Mouse (Mus musculus) embryonic facial prominence, embryonic 14.5 days (tissue): Measurements from ENCODE around the gene Nrarp. TPM values are rescaled to one million over a fixed set of nuclear protein-coding genes. Genes with fewer than 3 reads are reported as not detected.

Source experiments
- ATAC-seq: fragments of 200-750 bp; cut with Nextera tagmentation; 2 replicates; pipeline ENCODE4 v1.8.0; 2017; ENCODE audit warnings: low read depth, moderate number of reproducible peaks, moderate TSS enrichment
- DNase-seq: peaks from one replicate; pipeline ENCODE4 v3.0.0-alpha.2; 2015; ENCODE audit warnings: low spot score
- H3K27ac ChIP-seq: fragments of 300-500 bp; sonication (generic); replicated peaks from 2 replicates; pipeline ENCODE4 v1.5.1; 2014; ENCODE audit warnings: low read depth, mild to moderate bottlenecking, low read length, moderate library complexity
- H3K27me3 ChIP-seq: fragments of 300-500 bp; sonication (generic); replicated peaks from 2 replicates; pipeline ENCODE4 v1.6.1; 2014; ENCODE audit warnings: low read length; ENCODE audit not compliant: control insufficient read depth, insufficient read depth
- H3K36me3 ChIP-seq: fragments of 300-500 bp; sonication (generic); 2 replicates; pipeline ENCODE4 v1.6.1; 2014; ENCODE audit warnings: low read length, mixed read lengths; ENCODE audit not compliant: control insufficient read depth, insufficient read depth
- H3K4me1 ChIP-seq: fragments of 300-500 bp; sonication (generic); 2 replicates; pipeline ENCODE4 v1.6.1; 2014; ENCODE audit warnings: antibody characterized with exemption, low read length; ENCODE audit not compliant: control insufficient read depth, insufficient read depth
- H3K4me2 ChIP-seq: fragments of 300-500 bp; sonication (generic); 2 replicates; pipeline ENCODE4 v1.6.1; 2014; ENCODE audit warnings: low read depth, mild to moderate bottlenecking, low read length, moderate library complexity, mixed read lengths
- H3K4me3 ChIP-seq: fragments of 300-500 bp; sonication (generic); 2 replicates; pipeline ENCODE4 v1.5.1; 2014; ENCODE audit warnings: low read depth, mild to moderate bottlenecking, low read length
- H3K9ac ChIP-seq: fragments of 300-500 bp; sonication (generic); 2 replicates; pipeline ENCODE4 v1.6.1; 2014; ENCODE audit warnings: low read depth, mild to moderate bottlenecking, low read length, moderate library complexity, mixed read lengths
- H3K9me3 ChIP-seq: fragments of 300-500 bp; sonication (generic); 2 replicates; pipeline ENCODE4 v1.6.1; 2016; ENCODE audit warnings: low read length; ENCODE audit not compliant: control insufficient read depth
- WGBS: fragments of 180-500 bp; shearing (Covaris S2); extraction: QIAGEN DNeasy Blood & Tissue Kit; methylation state at CpG from one replicate; pipeline ENCODE4 v1.1.7; 2014; 5-methylcytosine and 5-hydroxymethylcytosine counted together
- polyA plus RNA-seq: library from polyadenylated mRNA; unstranded; fragments of >200 nt; fragmentation: Nextera tagmentation; extraction: Ambion mirVana; gene quantifications from 2 replicates; pipeline ENCODE4 v1.2.1, GENCODE M21; 2014

Gene Nrarp
- polyA plus RNA-seq, 1 experiment from 2014 or later: 16.5 TPM

GRCm38 (mm10) chr2:25211121-25211670, 30.6 kb downstream of the Nrarp start, which contains the start of gene Nelfb:
TSS of gene Nelfb (minus strand) at chr2:25211489.
- H3K36me3 ChIP-seq: peaks cover 26% of the 10 kb centered on the region

GRCm38 (mm10) chr2:25213266-25213865, 32.8 kb downstream of the Nrarp start:
- no peaks in the 10 kb centered on the region for H3K27me3 ChIP-seq
- H3K4me1 ChIP-seq: peaks cover 11% of the 10 kb centered on the region
- ATAC-seq (no peak), DNase-seq (no peak)
- no peak overlapping the region for H3K4me3 ChIP-seq
- no peak overlapping the region for H3K27ac ChIP-seq
- H3K36me3 ChIP-seq: peaks cover 8% of the 10 kb centered on the region; the same call in 1 of the 2 replicates
- H3K9me3 ChIP-seq: no peaks in the 10 kb centered on the region
- no peak overlapping the region for H3K4me2 ChIP-seq
- no peak overlapping the region for H3K9ac ChIP-seq
- 71% methylated on average over 17 of the region's 23 CpGs for WGBS

More at GRCm38 (mm10) chr2:25211121-25211670, 30.6 kb downstream of the Nrarp start, which contains the start of gene Nelfb:
- H3K4me2 ChIP-seq: peak within 1 kb of the TSS; percentile 74
- peaks cover 11% of the 10 kb centered on the region for H3K4me1 ChIP-seq
- ATAC-seq (peak; percentile 97), DNase-seq (peak; percentile 96)
- no peaks in the 10 kb centered on the region for H3K27me3 ChIP-seq
- H3K4me3 ChIP-seq: peak within 1 kb of the TSS; percentile 85
- WGBS: 0% methylated on average over 25 of the region's 44 CpGs
- H3K27ac ChIP-seq: peak within 1 kb of the TSS; percentile 91
- H3K9ac ChIP-seq: peak within 1 kb of the TSS; percentile 88
- H3K9me3 ChIP-seq: no peaks in the 10 kb centered on the region

- H3K4me1 ChIP-seq: peaks cover 11% of the 10 kb centered on the region
- DNase-seq (no peak), ATAC-seq (no peak)
- H3K27me3 ChIP-seq: no peaks in the 10 kb centered on the region
- H3K9me3 ChIP-seq: no peaks in the 10 kb centered on the region
- H3K4me3 ChIP-seq: no peak within 1 kb of the TSS
- no peak within 1 kb of the TSS for H3K9ac ChIP-seq
- H3K4me2 ChIP-seq: no peak within 1 kb of the TSS
- H3K36me3 ChIP-seq: no peaks in the 10 kb centered on the region
- H3K27ac ChIP-seq: no peak within 1 kb of the TSS
- 68% methylated on average over 3 of the region's 3 CpGs for WGBS
These were observed 33.9 kb downstream of the Nrarp start, which contains the start of gene Stpg3 for GRCm38 (mm10) chr2:25214444-25214843. TSS of gene Stpg3 (minus strand) at chr2:25214637.

- no peak overlapping the region for H3K27ac ChIP-seq
- H3K36me3 ChIP-seq: peaks cover 10% of the 10 kb centered on the region
- no peaks in the 10 kb centered on the region for H3K4me1 ChIP-seq
- no peaks in the 10 kb centered on the region for H3K27me3 ChIP-seq
- no peak overlapping the region for H3K4me3 ChIP-seq
- no peak overlapping the region for H3K9ac ChIP-seq
- 51% methylated on average over 2 of the region's 2 CpGs for WGBS
- no peaks in the 10 kb centered on the region for H3K9me3 ChIP-seq
- DNase-seq (no peak), ATAC-seq (no peak)
- no peak overlapping the region for H3K4me2 ChIP-seq
These were observed 37.1 kb downstream of the Nrarp start for GRCm38 (mm10) chr2:25217666-25218065.

- Histone ChIP-seq H3K9ac (no peak within 1 kb of the TSS), H3K27ac (no peak within 1 kb of the TSS), H3K27me3 (no peaks in the 10 kb centered on the region), H3K9me3 (no peaks in the 10 kb centered on the region), H3K4me1 (peaks cover 3% of the 10 kb centered on the region; the same call in 1 of the 2 replicates), H3K4me3 (no peak within 1 kb of the TSS), H3K36me3 (peaks cover 10% of the 10 kb centered on the region), H3K4me2 (no peak within 1 kb of the TSS)
- DNase-seq (no peak), ATAC-seq (no peak)
These were observed 37.9 kb downstream of the Nrarp start, which contains the start of gene Fam166a for GRCm38 (mm10) chr2:25218445-25218844. TSS of gene Fam166a (plus strand) at chr2:25218745.

- ATAC-seq (no peak), DNase-seq (no peak)
- H3K9ac ChIP-seq: no peak overlapping the region
- peaks cover 10% of the 10 kb centered on the region for H3K36me3 ChIP-seq
- H3K9me3 ChIP-seq: no peaks in the 10 kb centered on the region
- H3K4me1 ChIP-seq: peaks cover 11% of the 10 kb centered on the region; the same call in 1 of the 2 replicates
- no peak overlapping the region for H3K4me2 ChIP-seq
- H3K27me3 ChIP-seq: no peaks in the 10 kb centered on the region
- 71% methylated on average over 5 of the region's 5 CpGs for WGBS
- no peak overlapping the region for H3K27ac ChIP-seq
- no peak overlapping the region for H3K4me3 ChIP-seq
These were observed 40.8 kb downstream of the Nrarp start for GRCm38 (mm10) chr2:25221331-25221772.

DNA sequence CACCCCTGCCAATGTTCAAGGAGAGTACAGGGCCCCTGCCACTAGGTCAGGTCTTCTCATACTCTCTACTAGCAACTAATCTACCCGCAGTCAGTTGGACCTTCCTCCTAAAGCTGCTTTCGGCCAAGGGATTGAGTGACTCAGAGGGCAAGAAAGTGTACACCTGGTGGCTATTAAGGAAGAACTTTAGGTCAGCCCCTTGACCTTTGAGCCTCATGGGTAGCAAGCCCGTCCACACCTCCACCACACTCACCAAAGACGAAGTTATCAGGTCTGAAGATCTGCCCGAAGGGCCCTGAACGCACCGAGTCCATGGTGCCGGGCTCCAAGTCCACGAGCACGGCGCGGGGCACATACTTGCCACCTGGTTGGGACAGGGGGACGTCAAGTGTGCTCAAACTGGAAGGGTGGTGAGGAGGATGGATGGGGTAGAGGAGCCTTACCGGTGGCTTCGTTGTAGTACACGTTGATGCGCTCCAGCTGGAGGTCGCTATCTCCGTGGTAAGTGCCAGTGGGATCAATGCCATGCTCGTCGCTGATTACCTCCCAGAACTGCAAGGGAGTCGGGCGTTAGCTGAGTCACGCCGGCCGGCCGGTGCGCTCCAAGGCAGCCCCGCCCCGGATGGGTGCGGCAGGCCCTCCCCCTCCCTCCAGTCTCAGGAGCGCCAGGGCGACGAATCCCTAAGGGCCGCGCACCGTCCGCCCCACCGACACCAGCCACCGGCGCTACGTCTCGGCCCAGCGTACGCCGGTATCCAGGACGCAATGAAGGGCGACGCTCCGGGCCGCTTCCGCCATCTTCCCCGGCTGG, 43.3 kb downstream of the Nrarp start:
- peak overlapping the region; percentile 94 for H3K4me2 ChIP-seq
- H3K9me3 ChIP-seq: no peaks in the 10 kb centered on the region
- DNase-seq: peak; percentile 71
- H3K4me1 ChIP-seq: peaks cover 15% of the 10 kb centered on the region
- H3K4me3 ChIP-seq: peak overlapping the region; percentile 91
- ATAC-seq: peak; percentile 10
- under 1% methylated on average over 49 of the region's 53 CpGs for WGBS
- H3K36me3 ChIP-seq: peaks cover 10% of the 10 kb centered on the region
- H3K27me3 ChIP-seq: no peaks in the 10 kb centered on the region
- H3K27ac ChIP-seq: peak overlapping the region; percentile 91
- peak overlapping the region; percentile 89 for H3K9ac ChIP-seq

- Histone ChIP-seq H3K9ac (peak within 1 kb of the TSS; percentile 89), H3K36me3 (peaks cover 10% of the 10 kb centered on the region), H3K9me3 (no peaks in the 10 kb centered on the region), H3K27ac (peak within 1 kb of the TSS; percentile 97), H3K4me2 (peak within 1 kb of the TSS; percentile 94), H3K4me3 (peak within 1 kb of the TSS; percentile 91), H3K4me1 (peaks cover 17% of the 10 kb centered on the region), H3K27me3 (no peaks in the 10 kb centered on the region)
- ATAC-seq (no peak), DNase-seq (no peak)
- under 1% methylated on average over 12 of the region's 17 CpGs for WGBS
These were observed 43.9 kb downstream of the Nrarp start, which contains the start of gene Tubb4b for GRCm38 (mm10) chr2:25224492-25224765. TSS of gene Tubb4b (minus strand) at chr2:25224702.
